Mouse (Mus musculus): ENCODE data around the gene Olfr110. TPM values are rescaled to one million over a fixed set of nuclear protein-coding genes. Genes with fewer than 3 reads are reported as not detected.

The Olfr110 gene
- polyA plus RNA-seq, 1 experiment from 2014 or later = not detected

GRCm38 (mm10) chr17:37541454-37542119 lies 49.3 kb downstream of the Olfr110 start:
- Histone ChIP-seq H3K36me3 (ENCODE audit: control insufficient read depth, insufficient read depth, low read length) (no peaks in the 10 kb centered on the region), H3K27ac (replicated peaks; ENCODE audit: low read depth, low read length) (no peak overlapping the region), H3K4me3 (replicated peaks; ENCODE audit: low read depth, low read length) (no peak overlapping the region), H3K27me3 (ENCODE audit: control insufficient read depth, insufficient read depth, low read length) (no peaks in the 10 kb centered on the region), H3K9me3 (ENCODE audit: control insufficient read depth, low read length) (no peaks in the 10 kb centered on the region), H3K4me2 (ENCODE audit: low read length) (no peak overlapping the region), H3K4me1 (ENCODE audit: control insufficient read depth, insufficient read depth, low read length) (no peaks in the 10 kb centered on the region), H3K9ac (replicated peaks; ENCODE audit: low read length) (no peak overlapping the region)
- WGBS = 39% methylated on average over 4 of the region's 4 CpGs
- no peak for DNase-seq
- no peak for ATAC-seq (ENCODE audit: low FRiP score, low TSS enrichment)

GRCm38 (mm10) chr17:37543800-37544435 lies 51.6 kb downstream of the Olfr110 start:
- no peak overlapping the region for H3K9ac ChIP-seq (replicated peaks; ENCODE audit: low read length)
- no peaks in the 10 kb centered on the region for H3K36me3 ChIP-seq (ENCODE audit: control insufficient read depth, insufficient read depth, low read length)
- WGBS = 51% methylated on average over 3 of the region's 3 CpGs
- H3K4me1 ChIP-seq (ENCODE audit: control insufficient read depth, insufficient read depth, low read length) = no peaks in the 10 kb centered on the region
- H3K4me2 ChIP-seq (ENCODE audit: low read length) = no peak overlapping the region
- H3K4me3 ChIP-seq (replicated peaks; ENCODE audit: low read depth, low read length) = no peak overlapping the region
- H3K27me3 ChIP-seq (ENCODE audit: control insufficient read depth, insufficient read depth, low read length) = no peaks in the 10 kb centered on the region
- DNase-seq = peak; percentile 48
- ATAC-seq (ENCODE audit: low FRiP score, low TSS enrichment) = no peak
- H3K27ac ChIP-seq (replicated peaks; ENCODE audit: low read depth, low read length) = no peak overlapping the region
- H3K9me3 ChIP-seq (ENCODE audit: control insufficient read depth, low read length) = no peaks in the 10 kb centered on the region

Other genes with a start within 250 kb of the Olfr110 start
- gene Olfr98, start 228.7 kb upstream of the Olfr110 start, polyA plus RNA-seq (2014; fragmentation: Nextera tagmentation; extraction: Ambion mirVana) = not detected in 2 replicates
- gene H2-M3, start 222.2 kb upstream of the Olfr110 start, polyA plus RNA-seq (2014; fragmentation: Nextera tagmentation; extraction: Ambion mirVana) = 0.80 and 1.1 TPM in 2 replicates
- not detected in 2 replicates for gene Olfr99, start 209.0 kb upstream of the Olfr110 start, polyA plus RNA-seq (2014; fragmentation: Nextera tagmentation; extraction: Ambion mirVana)
- gene Olfr101, start 188.2 kb upstream of the Olfr110 start, polyA plus RNA-seq (2014; fragmentation: Nextera tagmentation; extraction: Ambion mirVana) = not detected in 2 replicates
- not detected in 2 replicates for gene Olfr102, start 175.4 kb upstream of the Olfr110 start, polyA plus RNA-seq (2014; fragmentation: Nextera tagmentation; extraction: Ambion mirVana)
- gene Olfr103, start 152.8 kb upstream of the Olfr110 start, polyA plus RNA-seq (2014; fragmentation: Nextera tagmentation; extraction: Ambion mirVana) = not detected in 2 replicates
- gene Olfr104-ps, start 132.9 kb upstream of the Olfr110 start, polyA plus RNA-seq (2014; fragmentation: Nextera tagmentation; extraction: Ambion mirVana) = not detected in 2 replicates
- gene Olfr105-ps, start 113.4 kb upstream of the Olfr110 start, polyA plus RNA-seq (2014; fragmentation: Nextera tagmentation; extraction: Ambion mirVana) = not detected in 2 replicates
- not detected in 2 replicates for gene Olfr106-ps, start 102.1 kb upstream of the Olfr110 start, polyA plus RNA-seq (2014; fragmentation: Nextera tagmentation; extraction: Ambion mirVana)
- not detected in 2 replicates for gene Olfr107, start 93.2 kb upstream of the Olfr110 start, polyA plus RNA-seq (2014; fragmentation: Nextera tagmentation; extraction: Ambion mirVana)
- gene Olfr108, start 47.0 kb upstream of the Olfr110 start, polyA plus RNA-seq (2014; fragmentation: Nextera tagmentation; extraction: Ambion mirVana) = not detected in 2 replicates
- not detected in 2 replicates for gene Olfr109, start 33.6 kb upstream of the Olfr110 start, polyA plus RNA-seq (2014; fragmentation: Nextera tagmentation; extraction: Ambion mirVana)
- gene H2-M2, start 8.9 kb upstream of the Olfr110 start, polyA plus RNA-seq (2014; fragmentation: Nextera tagmentation; extraction: Ambion mirVana) = not detected in 2 replicates
- not detected in 2 replicates for gene Olfr111, start 15.6 kb downstream of the Olfr110 start, polyA plus RNA-seq (2014; fragmentation: Nextera tagmentation; extraction: Ambion mirVana)
- not detected in 2 replicates for gene Olfr112, start 77.0 kb downstream of the Olfr110 start, polyA plus RNA-seq (2014; fragmentation: Nextera tagmentation; extraction: Ambion mirVana)
- gene Olfr113, start 85.2 kb downstream of the Olfr110 start, polyA plus RNA-seq (2014; fragmentation: Nextera tagmentation; extraction: Ambion mirVana) = not detected in 2 replicates
- gene Olfr114, start 100.3 kb downstream of the Olfr110 start, polyA plus RNA-seq (2014; fragmentation: Nextera tagmentation; extraction: Ambion mirVana) = not detected in 2 replicates
- gene Olfr115, start 134.6 kb downstream of the Olfr110 start, polyA plus RNA-seq (2014; fragmentation: Nextera tagmentation; extraction: Ambion mirVana) = not detected in 2 replicates
- gene Olfr116, start 134.7 kb downstream of the Olfr110 start, polyA plus RNA-seq (2014; fragmentation: Nextera tagmentation; extraction: Ambion mirVana) = not detected in 2 replicates
- gene Olfr117, start 171.3 kb downstream of the Olfr110 start, polyA plus RNA-seq (2014; fragmentation: Nextera tagmentation; extraction: Ambion mirVana) = not detected in 2 replicates
- gene Olfr118, start 174.5 kb downstream of the Olfr110 start, polyA plus RNA-seq (2014; fragmentation: Nextera tagmentation; extraction: Ambion mirVana) = not detected in 2 replicates
- not detected in 2 replicates for gene Olfr119, start 204.1 kb downstream of the Olfr110 start, polyA plus RNA-seq (2014; fragmentation: Nextera tagmentation; extraction: Ambion mirVana)
- gene Olfr120, start 229.3 kb downstream of the Olfr110 start, polyA plus RNA-seq (2014; fragmentation: Nextera tagmentation; extraction: Ambion mirVana) = not detected in 2 replicates

All from midbrain, embryonic 14.5 days (tissue).